Mouse (Mus musculus): ENCODE results near the gene Cldn10.
"Not testable (repeated sequence)": the region's sequence is repeated elsewhere in the genome, so short reads cannot be mapped to it uniquely, and the experiment has no call there.

The Cldn10 gene

DNA sequence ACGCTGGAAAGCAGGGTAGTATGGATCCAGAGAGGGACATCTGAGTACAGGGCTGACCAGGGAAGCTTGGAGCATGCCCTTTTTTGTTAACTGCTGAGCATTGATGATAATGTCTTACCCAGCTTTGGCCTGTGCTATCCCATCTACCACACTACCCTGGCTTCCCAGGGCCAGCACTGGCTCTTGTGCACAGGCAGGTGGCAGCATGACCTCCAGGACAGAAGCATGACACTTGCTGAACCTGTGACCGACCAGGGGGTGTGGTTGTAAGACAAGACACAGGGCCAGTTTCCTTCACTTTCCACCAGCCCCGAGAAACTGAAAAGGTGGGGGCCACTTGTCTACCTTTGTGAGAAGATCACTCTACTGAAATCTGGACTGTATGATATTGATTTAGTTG lies 5.5 kb upstream of the Cldn10 start:
- DNase-seq (ENCODE audit: low read depth), result peak; percentile 18

DNA sequence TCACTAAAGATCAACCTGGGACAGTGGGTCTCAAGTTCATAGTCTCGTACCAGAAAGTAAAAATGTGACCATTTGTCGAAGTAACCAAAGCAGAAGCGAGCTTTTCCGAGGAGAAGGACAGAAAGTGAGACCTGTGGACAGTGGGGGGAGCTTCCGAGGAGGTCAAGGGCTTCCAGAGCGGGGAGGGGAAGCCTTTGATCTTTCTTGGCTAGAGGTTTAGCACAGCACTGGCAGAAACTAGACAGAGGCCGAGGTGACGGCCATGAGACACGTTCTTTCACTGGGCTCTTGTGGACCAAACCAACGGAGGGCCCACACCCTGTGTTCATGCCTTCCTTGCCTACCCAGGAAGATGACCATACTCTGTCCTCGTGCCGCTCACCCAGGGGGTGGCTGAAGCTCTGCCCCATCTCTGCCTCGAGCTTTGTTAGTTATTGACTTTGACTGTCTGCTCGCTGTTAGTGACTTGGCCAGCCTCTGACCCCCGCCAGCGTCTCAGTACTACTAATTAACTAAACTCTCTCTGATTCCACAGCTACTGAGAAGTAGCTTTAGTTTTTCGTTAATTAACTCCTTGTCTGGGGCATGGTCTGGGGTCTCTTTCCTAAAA lies 4.3 kb upstream of the Cldn10 start:
- DNase-seq (ENCODE audit: low read depth), result no peak

DNA sequence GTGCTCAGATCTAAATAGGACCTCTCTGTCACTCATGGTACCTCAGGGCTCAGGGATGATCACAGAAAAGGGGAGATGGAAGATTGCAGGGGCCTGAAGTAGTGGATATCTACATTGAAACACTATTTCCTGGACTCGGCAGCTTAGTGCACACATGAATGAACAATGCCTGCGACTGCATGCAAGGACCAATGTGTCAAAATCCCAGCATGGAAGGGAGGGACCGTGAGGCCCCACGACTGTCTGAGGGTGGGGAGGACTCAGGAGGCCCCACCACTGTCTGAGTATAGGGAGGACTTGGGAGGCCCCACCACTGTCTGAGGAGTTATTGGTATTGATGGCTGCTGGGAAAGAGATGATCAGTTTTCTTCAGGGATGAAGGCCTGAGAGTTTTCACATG lies 2.5 kb downstream of the Cldn10 start:
- no peak for DNase-seq (ENCODE audit: low read depth)

DNA sequence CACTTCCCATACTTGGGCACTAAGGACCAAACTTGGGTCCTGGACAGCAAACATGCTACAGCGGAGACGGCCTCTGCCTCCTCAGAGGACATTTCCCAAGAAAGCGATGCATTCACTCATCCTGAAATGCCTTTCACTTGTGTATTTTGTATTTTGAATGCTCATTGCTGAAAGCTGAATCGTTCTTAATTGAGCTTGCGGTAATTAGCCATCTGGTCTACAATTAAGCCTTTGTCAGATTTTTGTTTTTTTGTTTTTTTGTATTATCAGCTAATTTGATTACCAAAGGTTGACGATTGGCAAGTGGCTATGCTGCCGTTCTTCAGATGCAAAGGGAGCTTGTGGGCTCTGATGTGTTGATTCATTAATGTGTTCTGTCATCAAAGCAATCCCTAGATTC lies 5.2 kb downstream of the Cldn10 start:
- DNase-seq (ENCODE audit: low read depth), result no peak

DNA sequence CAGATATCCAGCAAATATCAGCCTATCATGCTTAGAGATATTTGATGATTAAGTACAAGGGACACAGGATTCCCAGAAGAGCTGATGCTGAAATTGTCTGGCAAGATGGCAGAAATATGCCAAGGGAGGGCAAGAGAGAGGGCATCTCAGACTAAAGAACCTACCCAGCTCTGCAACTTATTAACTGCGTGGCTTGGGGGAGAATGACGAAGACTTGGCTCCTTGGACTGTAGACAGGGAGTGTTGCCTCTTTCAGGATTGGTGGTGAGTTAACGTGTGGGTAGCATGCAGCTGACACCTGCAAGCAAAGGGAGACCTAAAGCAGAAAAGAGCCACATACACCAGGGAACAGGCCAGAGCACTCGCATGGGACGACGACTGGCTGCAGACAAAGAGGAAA lies 5.7 kb downstream of the Cldn10 start:
- no peak for DNase-seq (ENCODE audit: low read depth)

DNA sequence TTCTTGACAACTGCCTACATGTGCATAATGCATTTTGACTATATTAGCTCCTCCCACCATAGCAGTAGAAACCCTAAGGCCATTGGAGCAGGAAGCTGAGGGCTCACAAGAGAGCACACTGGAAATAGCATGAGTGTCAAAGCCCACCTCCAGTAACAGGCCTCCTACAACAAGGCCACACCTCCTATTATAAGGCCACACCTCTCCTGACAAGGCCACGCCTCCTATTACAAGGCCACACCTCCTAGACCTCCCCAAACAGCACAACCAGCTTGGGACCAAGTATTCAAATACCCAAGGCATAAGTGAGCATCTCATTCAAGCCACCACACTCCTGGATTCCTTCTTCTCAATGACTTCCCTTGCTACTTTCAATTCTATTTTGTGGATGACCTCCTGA lies 6.5 kb downstream of the Cldn10 start:
- no peak for DNase-seq (ENCODE audit: low read depth)

DNA sequence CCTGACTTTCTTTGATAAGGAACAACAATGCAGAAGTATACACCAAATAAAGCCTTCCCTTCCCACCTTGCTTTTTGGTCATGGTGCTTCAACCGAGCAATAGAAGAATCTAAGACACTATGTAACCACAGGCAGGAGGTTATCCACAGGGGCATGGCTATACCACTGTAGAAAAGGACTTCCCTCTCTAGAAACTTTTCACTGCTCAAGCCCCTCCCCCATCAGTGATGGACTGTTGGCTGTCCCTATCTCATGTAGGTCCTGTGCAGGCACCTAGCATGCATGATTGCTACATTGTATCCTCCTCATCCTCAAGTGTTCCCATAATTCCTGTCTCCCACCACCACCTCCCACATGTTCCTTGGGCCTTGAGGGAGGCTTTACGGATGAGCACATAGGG lies 7.2 kb downstream of the Cldn10 start:
- DNase-seq (ENCODE audit: low read depth), result no peak

DNA sequence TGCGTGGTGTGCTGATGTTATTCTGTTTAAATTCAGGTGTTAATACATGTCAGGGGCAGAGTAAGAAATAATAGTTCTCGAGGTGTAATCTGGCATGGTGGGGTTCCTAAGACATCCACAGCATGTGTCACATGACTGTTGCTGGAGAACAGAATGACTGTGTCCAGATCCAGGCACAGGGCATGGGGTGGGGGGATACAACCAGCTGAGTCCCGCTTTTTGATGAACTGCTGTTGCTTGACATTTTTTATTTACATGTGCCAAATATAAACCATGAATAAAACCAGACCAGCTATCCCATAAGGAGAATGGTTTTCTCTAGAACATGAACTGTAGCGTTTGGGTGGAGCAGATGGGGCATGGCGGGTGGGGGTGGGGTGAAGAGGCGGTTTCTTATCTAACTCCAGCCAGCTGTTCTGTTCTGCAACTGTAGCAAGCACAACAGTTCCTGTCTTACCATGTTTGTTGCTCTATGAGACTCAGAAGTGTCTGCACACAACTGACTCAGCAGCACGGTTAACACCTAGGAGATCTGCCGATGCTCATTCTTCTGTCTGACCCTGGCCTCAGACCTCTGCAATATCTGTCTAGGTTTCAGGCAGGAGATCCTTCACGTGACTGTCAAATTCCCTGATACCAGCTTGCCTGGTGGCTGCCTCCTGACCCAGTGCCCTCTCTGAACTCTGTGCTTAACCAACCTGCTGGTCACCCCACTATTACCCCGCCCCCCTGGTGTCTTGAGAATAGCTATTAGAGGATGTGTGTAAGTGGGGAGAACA lies 8.4 kb downstream of the Cldn10 start:
- DNase-seq (ENCODE audit: low read depth), result no peak

DNA sequence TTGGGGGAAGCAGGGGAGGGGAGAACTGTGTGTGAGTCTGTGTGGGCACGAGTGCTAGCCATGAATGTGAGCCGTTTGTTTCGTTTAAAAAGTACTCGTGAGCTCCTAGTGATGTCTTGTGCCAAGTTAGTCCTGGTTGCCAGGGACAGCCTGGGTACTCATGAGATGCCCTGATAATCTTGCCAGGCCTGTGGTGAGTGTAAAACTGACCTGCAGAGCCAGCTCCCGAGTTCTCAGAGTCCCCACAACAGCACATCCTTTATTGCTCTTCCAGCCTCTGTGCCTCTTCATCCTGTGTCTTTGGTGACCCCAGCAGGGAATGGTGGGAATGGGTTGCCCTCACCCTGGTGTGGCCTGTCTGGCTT lies 9.0 kb downstream of the Cldn10 start:
- no peak for DNase-seq (ENCODE audit: low read depth)

DNA sequence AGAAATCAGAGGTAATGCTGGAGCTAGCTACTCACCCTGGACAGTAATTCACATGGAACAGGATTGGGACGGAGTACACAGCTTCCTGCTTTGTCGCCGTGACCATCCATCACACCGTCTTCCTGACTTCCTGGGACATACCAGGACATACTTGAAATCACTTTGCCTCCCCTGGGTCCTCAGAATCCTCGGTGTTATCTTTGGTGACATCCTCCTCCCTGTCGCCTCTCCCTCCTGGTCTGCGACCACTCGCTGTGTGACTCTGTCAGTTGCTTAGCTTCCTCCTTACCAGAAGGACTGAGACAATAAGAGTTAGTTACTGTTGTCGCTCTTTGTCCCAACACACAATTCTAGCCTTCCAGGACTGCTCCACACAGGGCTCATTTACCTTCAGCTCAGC lies 9.6 kb downstream of the Cldn10 start:
- DNase-seq (ENCODE audit: low read depth), result no peak

DNA sequence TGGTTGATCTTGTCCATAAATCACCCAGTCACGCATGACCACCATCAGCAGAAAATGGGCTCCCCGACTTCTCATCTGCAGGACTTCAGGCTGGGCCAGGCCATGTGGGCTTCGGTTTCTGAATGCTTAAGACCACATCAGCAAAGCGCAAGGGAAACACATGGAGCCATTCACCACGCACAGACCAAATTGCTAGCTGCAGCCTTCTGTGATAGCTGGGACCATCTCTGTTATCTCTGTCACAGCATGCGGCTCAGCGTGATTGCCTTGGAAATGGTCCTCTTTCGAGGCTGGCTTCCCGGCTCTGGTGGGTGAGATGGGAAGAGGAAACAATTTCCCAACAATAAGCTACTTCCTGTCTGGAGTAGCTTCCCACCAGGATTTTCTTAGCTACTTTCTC lies 12.2 kb downstream of the Cldn10 start:
- no peak for DNase-seq (ENCODE audit: low read depth)

DNA sequence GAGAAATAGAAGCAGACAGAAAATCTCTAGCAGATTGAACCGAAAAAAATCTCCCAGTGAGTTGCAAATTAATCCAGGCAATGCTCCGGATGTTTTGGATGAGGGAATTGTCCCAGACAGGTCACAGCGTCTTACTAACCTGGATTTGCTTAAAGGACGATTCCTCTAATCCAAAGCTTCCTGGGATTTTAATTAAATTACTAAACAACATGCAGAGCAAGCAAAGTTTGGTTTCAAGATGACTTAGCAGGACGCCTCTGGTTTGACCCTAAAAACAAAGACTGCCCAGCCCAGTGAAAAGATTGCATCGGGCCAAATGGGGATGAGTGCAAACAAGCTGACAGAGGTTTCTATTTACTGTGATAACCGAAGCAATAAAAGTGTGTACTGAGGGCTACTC lies 16.2 kb downstream of the Cldn10 start:
- DNase-seq (ENCODE audit: low read depth), result no peak

DNA sequence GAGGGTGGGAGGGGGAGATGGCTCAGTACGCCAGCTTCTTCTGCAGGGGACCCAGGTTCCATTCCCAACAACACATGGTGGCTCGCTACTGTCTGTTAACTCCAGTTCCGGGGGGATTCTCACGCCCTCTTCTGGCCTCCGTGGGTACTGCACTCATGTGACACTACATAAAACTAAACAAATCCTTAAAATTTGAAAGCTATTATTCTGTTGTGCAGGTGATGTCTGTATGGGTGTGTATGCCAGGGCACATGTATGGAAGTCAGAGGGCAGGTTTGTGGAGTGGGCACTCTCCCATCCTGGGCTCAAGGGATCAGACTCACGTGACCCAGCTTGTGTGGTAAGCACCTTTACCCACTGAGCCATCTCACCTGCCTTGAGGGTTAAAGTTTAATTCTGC lies 16.6 kb downstream of the Cldn10 start:
- no peak for DNase-seq (ENCODE audit: low read depth)

DNA sequence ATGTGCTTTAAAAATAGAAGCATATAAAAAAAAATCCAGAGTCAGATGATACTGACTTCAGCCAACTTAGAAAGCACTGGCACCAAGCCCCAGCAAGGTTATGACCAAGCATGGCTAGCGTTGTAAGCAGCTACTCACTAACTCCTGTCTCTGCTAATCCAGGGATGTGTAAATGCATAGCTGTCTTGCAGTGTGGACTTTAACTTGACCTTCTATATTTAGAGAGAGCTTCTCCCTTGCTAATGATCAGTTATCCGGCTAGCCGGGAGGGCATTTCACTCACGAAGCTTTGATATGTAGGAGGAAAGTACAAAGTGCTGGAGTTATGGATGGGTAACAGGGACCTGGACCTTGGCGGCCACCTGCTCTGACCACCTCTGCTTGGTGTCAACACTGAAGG lies 19.9 kb downstream of the Cldn10 start:
- no peak for DNase-seq (ENCODE audit: low read depth)

DNA sequence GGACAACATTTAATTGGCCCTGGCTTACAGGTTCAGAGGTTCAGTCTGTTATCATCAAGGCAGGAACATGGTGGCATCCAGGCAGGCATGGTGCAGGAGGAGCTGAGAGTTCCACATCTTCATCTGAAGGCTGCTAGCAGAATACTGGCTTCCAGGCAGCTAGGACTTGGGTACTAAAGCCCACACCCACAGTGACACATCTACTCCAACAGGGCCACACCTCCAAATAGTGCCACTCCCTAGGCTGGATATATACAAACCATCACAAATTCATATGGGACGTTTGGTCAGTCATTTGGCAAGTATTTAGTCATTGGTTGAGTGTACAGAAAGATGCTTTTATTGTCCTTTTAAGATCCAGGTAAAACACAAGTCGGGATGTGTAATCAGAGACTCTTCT lies 20.5 kb downstream of the Cldn10 start:
- DNase-seq (ENCODE audit: low read depth), result not testable (repeated sequence)

DNA sequence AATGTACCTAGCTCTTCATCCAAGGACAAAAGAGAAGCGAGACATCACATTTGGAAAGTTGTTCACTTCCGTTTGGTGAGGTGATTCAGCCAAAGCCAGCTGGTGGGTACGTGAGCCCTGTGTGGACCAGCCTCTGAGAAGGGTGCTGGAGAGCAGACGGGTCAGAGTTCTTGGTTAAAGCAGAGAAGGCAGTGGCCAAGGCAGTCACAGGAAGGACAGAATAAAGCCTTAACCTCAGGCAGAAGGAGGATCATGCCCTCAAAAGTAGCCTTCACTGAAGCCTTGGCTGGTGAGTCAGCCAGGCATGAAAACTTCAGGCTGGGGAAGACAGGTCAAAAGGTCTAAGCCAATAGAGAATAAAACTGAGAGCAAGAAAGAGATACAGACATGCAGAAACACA lies 22.0 kb downstream of the Cldn10 start:
- no peak for DNase-seq (ENCODE audit: low read depth)

DNA sequence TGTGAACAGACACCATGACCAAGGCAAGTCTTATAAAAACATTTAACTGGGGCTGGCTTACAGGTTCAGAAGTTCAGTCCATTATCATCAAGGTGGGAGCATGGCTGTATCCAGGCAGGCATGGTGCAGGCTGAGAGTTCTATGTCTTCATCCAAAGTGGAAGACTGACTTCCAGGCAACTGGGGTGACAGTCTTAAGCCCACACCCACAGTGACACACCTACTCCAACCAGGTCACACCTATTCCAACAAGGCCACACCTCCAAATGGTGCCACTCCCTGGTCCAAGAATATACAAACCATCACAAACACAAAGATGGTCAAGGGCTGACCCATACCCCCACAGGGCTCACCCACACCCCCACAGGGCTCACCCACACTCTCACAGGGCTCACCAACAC lies 23.5 kb downstream of the Cldn10 start:
- not testable (repeated sequence) for DNase-seq (ENCODE audit: low read depth)

DNA sequence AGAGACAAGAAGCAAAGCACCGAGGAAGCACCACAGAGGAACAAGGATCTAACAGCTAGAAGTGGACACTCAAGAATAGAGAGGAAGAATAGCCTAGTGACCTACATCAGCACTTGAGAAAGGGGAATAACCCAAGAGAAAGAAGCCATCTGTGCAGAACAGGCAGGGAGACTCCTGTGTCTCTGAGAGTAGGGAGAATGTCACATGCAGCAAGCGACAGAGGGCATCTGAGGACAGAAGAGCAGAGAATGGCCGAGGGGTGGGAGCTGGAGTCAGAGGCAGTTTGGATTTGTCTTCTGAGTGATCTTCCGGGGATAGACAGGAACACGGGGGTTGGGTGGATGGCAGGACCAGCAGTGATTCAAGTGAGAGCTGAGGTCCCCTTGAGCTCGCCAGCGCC lies 25.4 kb downstream of the Cldn10 start:
- DNase-seq (ENCODE audit: low read depth), result no peak

DNA sequence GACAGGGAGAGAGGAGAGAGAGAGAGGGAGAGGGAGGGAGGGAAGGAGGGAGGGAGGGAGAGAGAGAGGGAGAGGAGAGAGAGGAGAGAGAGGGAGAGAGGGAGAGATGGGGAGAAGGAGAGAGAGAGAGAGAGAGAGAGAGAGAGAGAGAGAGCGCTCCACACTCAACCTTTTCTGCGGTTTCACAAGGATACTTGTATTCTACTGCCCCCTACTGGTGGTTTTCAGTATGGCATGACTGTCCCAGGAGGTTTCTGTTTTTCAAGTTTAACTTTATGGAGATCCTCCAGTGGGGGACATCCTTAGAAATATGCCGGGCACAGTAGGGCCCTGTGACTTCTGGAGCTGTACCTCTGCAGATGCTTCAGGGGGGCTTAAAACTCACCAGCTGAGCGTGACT lies 28.8 kb downstream of the Cldn10 start:
- peak; percentile 84 for DNase-seq (ENCODE audit: low read depth)

DNA sequence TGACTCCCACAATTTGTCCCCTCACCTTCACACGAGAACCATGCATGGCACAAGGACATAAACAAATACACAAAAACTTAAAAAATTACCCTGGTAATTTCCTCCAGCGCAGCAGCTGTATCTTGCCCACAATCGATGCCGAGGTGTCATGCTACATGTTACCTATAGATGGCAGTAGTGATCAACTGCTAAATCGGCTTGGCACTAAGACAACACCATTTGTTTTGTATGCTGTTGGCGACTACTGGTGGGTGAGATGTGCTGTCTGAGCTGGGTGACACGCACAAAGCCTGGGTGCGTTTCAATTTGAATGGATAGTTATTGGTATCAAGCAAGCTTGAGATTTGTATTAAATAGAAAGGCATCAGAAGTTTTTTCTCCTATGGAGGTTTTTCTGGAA lies 32.4 kb downstream of the Cldn10 start:
- peak; percentile 86 for DNase-seq (ENCODE audit: low read depth)

DNA sequence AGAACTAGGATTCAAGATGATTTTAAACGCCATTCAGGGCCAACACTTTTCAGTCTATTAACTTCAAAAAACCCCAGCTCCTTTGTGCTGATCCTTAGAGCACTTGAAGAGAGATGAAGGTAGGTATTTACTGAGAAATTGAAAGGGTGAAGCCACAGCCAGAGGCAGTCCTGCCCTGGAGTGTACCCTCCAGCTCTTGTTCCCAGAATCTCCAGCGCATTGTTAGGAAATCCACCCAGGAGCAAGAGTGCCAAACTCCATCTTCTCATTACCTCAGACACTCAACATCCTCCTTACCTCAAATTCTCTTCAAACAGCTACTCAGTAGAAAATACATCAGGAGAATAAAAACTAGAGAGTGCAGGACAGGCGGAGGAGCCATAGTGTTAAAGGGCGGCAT lies 35.1 kb downstream of the Cldn10 start:
- DNase-seq (ENCODE audit: low read depth), result no peak

DNA sequence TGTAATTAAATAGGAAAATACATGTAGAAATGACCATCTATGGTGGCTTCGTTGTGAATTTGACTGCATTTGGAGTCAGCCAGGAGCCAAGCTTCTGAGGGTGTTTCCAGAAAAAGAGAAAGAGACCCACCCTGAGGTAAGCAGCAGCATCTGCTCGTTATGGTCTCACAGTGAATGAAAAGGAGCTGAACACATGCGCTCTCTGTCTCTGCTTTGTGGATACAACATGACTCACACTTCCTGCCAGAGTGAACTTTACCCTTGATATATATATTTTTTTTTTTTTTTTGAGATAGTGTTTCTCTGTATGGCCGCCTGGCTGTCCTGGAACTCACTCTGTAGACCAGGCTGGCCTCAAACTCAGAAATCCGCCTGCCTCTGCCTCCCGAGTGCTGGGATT lies 35.6 kb downstream of the Cldn10 start:
- peak; percentile 47 for DNase-seq (ENCODE audit: low read depth)

DNA sequence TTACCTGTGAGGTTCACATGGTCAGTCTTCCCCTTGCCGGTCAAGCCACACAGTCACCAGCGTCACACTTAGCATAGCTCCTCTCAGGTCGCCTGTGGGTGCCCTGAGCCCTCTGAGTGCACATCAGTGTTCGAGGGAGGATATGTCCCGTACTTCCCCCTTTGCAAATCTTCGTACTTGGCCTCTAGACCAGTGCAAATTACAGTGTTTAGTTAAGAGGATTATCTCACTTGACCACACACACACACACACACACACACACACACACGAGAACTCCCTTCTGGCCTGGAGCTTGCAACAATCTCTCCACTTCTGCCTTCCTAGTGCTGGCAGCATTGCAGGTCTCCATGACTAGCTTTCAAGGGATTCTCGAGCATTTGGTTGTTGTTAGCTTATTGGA lies 38.6 kb downstream of the Cldn10 start:
- DNase-seq (ENCODE audit: low read depth), result no peak

DNA sequence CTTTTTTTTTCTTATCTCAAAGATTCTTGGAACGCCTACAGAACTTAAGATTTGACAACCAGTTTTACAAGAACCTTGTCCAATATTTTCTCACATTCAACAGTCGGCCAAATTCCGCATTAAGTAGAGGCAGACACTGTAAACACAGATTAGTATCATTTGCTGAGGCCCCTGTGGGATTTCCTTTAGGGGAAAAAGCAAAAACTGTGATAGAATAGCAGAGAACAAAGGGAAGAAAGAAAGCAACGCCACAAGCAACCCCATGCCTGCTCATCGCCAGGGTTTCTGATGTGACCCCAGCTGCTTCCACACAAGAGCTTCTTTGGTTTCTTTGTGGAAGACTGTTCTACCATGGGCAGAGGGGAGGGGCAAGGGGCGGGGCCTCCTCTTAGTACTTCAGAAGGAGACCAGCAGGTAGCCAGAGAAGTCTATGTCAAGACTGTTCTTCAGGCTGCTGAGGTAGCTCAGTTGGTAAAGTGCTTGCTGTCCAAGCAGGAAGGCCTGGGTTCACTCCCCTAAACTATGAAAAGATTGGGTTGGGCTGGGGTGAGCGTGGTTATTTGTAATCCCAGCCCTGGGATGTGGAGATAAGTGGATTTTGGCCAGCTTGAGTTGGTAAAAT lies 39.7 kb downstream of the Cldn10 start:
- no peak for DNase-seq (ENCODE audit: low read depth)

Data from induced T-regulatory cell, adult 2 months (primary cell).